Comparison of ENCODE assay signal across 13 mouse cellular contexts in the genomic region with DNA sequence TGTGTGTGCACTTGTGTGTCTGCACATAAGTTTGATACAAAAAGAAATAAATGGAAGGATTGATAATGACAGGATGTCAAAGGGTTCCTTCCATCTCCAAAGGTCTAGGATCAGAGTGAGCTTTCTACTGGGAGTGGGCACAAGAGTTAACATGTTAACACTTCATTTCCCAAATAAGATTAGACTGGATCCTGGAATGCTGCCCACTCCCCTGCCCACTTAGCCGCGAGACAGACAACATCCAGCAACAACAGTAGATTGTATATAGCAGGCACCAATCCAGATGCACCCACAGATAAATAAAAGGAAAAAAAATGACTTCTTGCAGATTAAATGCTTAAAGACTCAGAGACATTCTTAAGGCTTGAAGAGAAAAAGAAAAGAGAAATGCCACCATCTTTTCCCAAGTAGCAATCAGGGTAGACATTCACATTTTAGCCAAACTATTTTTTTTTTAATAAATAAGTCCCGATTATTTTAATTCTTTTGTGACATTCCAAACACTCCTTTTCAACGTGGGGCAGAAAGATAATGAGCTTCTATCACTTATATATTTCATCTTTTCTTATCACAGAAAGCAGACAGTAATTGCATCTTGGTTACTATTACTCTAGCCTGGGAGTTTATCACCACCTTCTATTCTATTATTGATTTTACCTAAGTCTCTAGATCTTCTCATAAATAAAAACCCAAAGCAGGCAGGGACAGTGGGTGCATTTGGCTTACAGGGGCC.
"Had no signal": no experiment of that assay in that cellular context is flagged by ENCODE, and none has a peak within 500 bp of the region (broad histone marks: within the 10 kb centered on the region; RNA-seq: fewer than 3 reads in every experiment).

No protein-coding gene starts in this region.

- H3K4me2 ChIP-seq: kidney, embryonic 15.5 days; limb, embryonic 12.5 days; liver, embryonic 13.5 days; midbrain, embryonic 11.5 days had no signal

- H3K36me3 ChIP-seq: kidney, embryonic 15.5 days; limb, embryonic 12.5 days; liver, embryonic 13.5 days had no signal

- H3K27ac ChIP-seq: kidney, embryonic 15.5 days; left cerebral cortex, adult 2 months; limb, embryonic 12.5 days; liver, embryonic 13.5 days; stomach, postnatal 0 days had no signal

- H3K9ac ChIP-seq: kidney, embryonic 15.5 days; limb, embryonic 12.5 days; liver, embryonic 13.5 days had no signal

- H3K27me3 ChIP-seq: kidney, embryonic 15.5 days; limb, embryonic 12.5 days; liver, embryonic 13.5 days had no signal

- ATAC-seq: intestine, embryonic 16.5 days; midbrain, embryonic 16.5 days had no signal

- DNase-seq: kidney, adult 2 months; kidney, postnatal 14 days; liver; liver, embryonic 13.5 days; lung, adult 18-20 months; thymus, postnatal 36 days had no signal

- H3K4me3 ChIP-seq: kidney, embryonic 15.5 days; left cerebral cortex, adult 2 months; limb, embryonic 12.5 days; liver, embryonic 13.5 days had no signal

- H3K9me3 ChIP-seq: kidney, embryonic 15.5 days; limb, embryonic 12.5 days; liver, embryonic 13.5 days had no signal

- H3K4me1 ChIP-seq: limb, embryonic 12.5 days had no signal
